Mouse (Mus musculus) gastrocnemius, adult 8-10 months (tissue): Measurements from ENCODE around the gene Dnah2. TPM values are rescaled to one million over a fixed set of nuclear protein-coding genes. Genes with fewer than 3 reads are reported as not detected.

Experiments used
- DNase-seq, 2 experiments: peaks; one replicate each; pipeline ENCODE4 v3.0.0; 2022; ENCODE audit warnings: low spot score in 2 of 2
- total RNA-seq, 4 experiments: library from RNA; stranded (reverse); gene quantifications; 2 replicates each; pipeline ENCODE4 v1.2.4; 2022

Gene Dnah2
- under 1 TPM in 3 of 4 experiments, not detected in 1; 0.02 to 0.68 (median 0.05) TPM for total RNA-seq

DNA sequence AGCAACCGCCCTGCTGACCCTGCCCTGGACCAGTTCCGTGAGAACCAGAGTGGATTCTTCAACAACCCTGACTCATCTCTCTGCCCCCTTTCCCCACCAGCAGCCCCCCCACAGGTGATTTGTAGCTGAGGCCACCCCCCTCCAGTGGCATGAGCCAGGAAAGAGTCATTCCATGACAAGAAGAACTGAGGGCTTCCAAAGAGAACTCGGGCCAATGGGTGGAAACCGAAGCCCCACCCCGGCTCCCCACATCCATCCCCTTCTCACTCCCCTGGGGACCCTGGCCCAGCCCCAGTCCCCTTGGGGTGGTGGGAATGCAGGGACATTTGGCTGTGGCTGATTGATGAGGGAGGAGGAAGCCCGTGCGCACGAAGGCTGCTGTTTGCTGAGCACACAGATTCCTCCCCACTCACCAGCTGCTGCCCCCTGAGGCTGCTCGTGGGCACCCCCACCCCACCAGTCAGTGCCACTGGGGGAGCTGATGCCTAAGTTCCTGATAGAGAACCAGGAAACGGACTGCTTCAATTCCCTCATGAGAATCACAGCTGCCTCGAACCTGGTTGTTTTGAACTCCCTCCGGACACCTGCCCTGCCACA is at the start of gene Dnah2:
Gene Dnah2 (minus strand): TSS at position 51 of the 597 bp plus-strand sequence.
- DNase-seq, result no peak

DNA sequence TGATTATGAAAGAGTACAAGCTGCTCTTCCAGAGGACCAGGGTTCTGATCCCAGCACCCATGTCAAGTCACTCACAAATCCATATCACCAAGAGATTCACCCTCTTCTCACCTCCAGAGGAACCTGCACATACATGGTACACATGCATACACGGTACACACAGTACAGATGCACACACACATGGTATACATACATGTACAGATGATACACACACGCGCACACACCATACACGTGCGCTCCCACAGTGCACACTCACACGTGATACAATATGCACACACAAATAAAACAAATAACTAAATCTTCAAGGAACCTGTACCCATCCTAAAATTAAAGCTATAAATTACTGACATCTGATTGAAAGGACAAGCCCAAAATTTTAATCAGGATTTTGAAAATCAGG is 45.9 kb upstream of the Dnah2 start:
- DNase-seq, result no peak

GRCm38 (mm10) chr11:69592799-69593198 is 43.9 kb upstream of the Dnah2 start:
- DNase-seq, result no peak

DNA sequence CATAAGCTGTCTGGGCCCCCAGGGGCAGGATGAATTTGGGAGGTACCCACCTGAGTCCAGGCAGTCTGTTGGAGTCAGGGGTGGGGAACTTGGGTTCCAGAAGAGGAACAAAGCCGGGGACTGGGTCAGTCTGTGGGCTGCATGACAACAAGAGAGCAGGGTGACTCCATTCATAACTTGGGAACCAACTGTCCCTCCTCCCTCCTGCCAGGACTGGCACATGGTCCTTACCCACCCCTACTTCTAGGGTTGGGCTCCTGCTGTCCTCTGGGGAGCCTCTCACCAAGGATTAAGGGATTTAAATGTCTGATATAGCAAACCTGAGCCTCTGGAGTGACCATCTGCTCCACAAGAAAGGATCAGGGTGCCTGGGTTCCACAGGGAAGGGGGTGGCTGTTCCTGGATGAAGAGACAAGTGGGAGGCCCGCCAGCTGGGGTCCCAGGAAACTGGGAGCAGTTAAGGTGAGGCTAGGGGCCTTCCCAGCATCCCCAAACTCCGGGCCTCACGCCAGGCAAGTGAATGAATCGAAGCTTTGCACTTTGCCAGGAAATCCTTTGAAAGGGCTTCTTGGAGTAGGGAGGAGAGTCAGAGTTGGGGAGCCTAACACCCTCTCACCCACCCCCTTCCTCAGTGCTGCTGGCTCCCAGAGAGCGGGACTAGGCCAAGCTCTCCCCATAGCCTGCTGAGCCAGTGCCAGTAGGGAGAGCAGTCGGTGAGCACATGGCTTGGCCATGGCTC is 43.2 kb upstream of the Dnah2 start:
- peak in 1 of 2 experiments; percentile 49 for DNase-seq

- DNase-seq, result peak in 1 of 2 experiments; percentile 51
Measured at GRCm38 (mm10) chr11:69591424-69591823, 42.5 kb upstream of the Dnah2 start.

DNA sequence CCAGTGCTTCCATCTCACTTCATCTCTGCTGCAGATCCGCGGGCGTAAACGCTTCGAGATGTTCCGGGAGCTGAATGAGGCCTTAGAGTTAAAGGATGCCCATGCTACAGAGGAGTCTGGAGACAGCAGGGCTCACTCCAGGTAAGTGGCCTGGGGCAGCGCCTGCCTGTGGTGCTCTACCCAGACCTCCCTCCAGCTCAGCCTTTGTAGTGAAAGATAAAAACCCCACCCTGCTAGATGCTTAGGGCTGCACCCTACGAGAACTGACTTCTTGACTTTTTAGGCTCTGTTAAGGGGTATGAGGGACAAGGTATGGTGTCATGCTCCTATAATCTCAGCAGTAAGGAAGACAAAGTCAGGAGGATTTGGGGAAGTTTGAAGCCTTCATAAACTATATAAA is 41.7 kb upstream of the Dnah2 start:
- DNase-seq, result no peak

- no peak for DNase-seq
Measured at GRCm38 (mm10) chr11:69589207-69589834, 40.4 kb upstream of the Dnah2 start.

GRCm38 (mm10) chr11:69585718-69586325 is 36.9 kb upstream of the Dnah2 start:
- DNase-seq, result no peak

DNA sequence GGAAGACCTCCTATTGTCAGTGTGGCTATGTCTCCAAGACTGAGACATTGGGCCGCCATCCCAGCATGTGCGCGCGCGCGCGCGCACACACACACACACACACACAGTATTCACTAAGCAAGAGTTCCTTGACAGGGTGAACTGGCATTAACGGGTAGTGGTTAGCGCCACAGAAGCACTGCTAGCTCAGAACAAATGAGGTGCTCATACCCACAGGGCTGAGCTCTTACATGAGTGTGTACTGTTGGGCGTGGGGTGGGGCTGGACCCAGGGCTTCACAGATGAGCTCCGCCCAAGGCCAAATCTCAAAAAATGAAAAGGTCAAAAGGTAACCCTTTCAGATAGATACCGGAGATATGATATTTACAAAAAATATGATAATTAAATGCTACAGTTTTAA is 36.0 kb upstream of the Dnah2 start:
- no peak for DNase-seq

- no peak for DNase-seq
Measured at GRCm38 (mm10) chr11:69584008-69584407, 35.1 kb upstream of the Dnah2 start.

GRCm38 (mm10) chr11:69582230-69582805 is 33.4 kb upstream of the Dnah2 start:
- no peak for DNase-seq

DNA sequence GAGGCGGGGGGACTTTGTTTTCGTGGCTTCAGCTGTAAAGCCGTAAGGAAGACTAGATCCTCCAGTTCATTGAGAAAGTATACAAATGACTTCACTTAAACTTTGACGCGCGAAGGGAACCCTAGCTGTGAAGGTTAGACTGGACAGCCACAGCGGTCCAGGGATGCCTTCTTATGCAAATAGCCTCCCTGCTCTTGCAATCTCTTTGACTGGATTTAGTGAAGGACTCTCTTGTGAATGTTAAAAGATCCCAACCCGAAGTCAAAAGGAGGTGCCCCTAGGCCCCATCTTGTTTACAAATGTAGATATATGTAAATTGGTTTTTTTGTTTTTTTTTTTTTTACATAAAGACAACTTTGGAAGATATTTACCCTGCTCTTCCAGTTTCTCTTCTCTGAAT is 32.9 kb upstream of the Dnah2 start:
- no peak for DNase-seq

GRCm38 (mm10) chr11:69581147-69581688 is 32.3 kb upstream of the Dnah2 start:
- DNase-seq, result peak; percentile 80 to 81

- DNase-seq, result no peak
Measured at GRCm38 (mm10) chr11:69580572-69581146, 31.7 kb upstream of the Dnah2 start.

DNA sequence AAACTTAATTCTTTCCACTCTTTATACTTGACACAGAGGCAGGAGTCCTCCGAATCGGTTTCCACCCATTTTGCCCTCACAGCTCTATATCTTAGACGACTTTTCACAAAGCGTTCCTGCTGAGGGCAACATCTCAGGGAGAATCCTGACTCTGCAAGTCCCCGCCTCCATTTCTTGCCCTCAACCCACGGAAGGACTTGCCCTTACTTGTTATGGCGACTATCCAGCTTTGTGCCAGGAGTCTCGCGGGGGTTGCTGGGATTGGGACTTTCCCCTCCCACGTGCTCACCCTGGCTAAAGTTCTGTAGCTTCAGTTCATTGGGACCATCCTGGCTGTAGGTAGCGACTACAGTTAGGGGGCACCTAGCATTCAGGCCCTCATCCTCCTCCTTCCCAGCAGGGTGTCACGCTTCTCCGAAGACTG is 31.2 kb upstream of the Dnah2 start, which contains the start of the genes Wrap53 and Trp53:
Gene Wrap53 (minus strand): TSS at position 165 of the 424 bp plus-strand sequence.
Gene Trp53 (plus strand): TSS at position 269 of the 424 bp plus-strand sequence.
- peak; percentile 89 for DNase-seq

DNA sequence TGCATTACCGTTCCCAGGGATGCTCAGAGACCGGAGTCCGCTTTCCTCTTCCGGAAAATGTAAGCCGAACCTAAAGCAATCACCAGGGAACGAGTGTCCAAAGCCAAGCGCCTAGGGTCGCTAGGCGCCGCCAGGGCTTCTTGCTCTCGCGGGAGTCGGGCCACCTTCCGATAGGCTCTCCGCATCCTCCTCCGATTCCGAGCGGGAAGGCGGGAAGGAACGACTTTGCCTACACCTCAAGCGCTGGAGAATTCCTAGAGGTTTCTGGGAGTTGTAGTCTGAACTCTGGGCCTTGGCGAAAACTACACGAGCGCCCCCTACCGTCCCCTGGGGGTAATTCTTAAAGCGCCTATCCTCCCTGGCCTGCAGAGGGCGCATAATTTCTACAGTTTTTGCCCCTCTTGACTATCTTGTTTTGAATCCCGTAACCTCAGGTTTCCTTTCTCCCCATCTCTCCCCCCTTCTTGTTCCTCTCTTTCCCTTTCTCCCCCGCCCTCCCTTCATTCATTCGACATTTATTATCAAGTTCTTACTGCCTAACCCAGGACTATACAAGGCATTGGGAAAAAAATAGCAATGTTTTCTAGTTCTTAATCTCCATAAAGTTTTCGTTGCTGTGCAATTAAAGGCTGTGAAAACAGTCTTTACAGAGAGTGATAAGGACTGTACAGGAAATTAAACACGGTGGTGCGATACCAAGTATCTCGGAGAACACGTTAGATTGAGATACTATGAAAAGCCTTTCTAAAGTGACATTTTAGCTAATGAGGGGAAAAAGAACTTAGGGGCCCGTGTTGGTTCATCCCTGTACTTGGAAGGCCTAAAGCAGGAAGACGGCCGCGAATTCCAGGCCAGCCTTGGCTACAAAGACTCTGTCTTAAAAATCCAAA is 30.5 kb upstream of the Dnah2 start:
- DNase-seq, result peak; percentile 97 to 98

- DNase-seq, result no peak
Measured at GRCm38 (mm10) chr11:69578301-69578700, 29.4 kb upstream of the Dnah2 start.

DNA sequence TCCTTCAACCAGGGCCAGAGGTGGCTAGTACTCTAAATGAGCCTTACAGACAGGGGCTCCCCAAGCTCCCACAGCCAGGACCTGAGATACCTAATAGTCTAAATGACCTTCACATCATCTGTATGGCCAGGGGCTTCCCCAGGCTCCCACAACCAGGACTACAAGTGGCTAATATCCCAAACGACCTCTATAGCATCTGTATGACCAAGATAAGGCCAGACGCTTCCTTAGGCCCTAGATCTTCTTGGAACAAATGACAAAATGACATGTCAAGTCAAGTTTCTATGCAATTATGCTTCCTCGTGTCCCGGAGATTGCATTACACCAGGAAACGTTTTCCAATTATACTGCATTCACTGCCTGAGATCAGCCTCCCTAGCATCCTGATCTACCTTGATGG is 27.4 kb upstream of the Dnah2 start:
- no peak for DNase-seq

GRCm38 (mm10) chr11:69575220-69575619 is 26.3 kb upstream of the Dnah2 start:
- DNase-seq, result no peak

GRCm38 (mm10) chr11:69565131-69565530 is 16.2 kb upstream of the Dnah2 start:
- no peak for DNase-seq
